Comparison of ENCODE assay signal across 28 mouse cellular contexts in the genomic region with DNA sequence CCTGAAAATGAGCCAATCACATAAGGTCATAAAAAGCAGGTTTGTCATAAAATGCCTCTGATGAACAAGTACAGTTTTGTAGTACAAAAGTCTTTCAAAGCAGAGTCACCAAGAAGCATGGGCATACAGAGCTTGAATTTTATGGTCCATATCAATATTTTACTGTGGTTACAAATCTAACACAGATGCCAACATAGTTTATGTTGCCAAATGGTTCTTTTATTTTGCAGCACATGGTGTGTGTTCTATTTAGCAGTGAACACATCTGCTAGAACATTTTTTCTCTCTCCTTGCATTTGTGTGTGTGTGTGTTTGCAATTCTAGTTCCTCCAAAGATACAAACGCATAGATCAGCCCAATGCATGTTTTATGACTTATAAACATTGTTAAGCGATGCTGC.
DNase-seq lines count a peak whose midpoint lies in the region; ATAC-seq and TF ChIP-seq lines count a peak whose summit lies in the region.
"Had no signal": no experiment of that assay in that cellular context is flagged by ENCODE, and none has a peak within 500 bp of the region (broad histone marks: within the 10 kb centered on the region; RNA-seq: fewer than 3 reads in every experiment).

No protein-coding gene starts in this region.

- peaks cover 5% of the 10 kb centered on the region for H3K4me1 ChIP-seq in forebrain, embryonic 14.5 days (ENCODE audit: control insufficient read depth, insufficient read depth, low read length)
- H3K4me1 ChIP-seq in forebrain, embryonic 16.5 days (replicated peaks; ENCODE audit: control insufficient read depth, insufficient read depth, low read length) = peaks cover 7% of the 10 kb centered on the region
- H3K4me1 ChIP-seq in limb, embryonic 11.5 days (ENCODE audit: control insufficient read depth, insufficient read depth, low read length) = 0 out of 2 replicates have a peak, but pooled peaks cover 3% of the 10 kb centered on the region
- peaks cover 7% of the 10 kb centered on the region; the same call in 1 of the 2 replicates for H3K4me1 ChIP-seq in limb, embryonic 10.5 days
- H3K4me1 ChIP-seq in limb, embryonic 13.5 days = peaks cover 13% of the 10 kb centered on the region
- H3K4me1 ChIP-seq: embryonic facial prominence, embryonic 12.5 days; heart, embryonic 12.5 days; liver, embryonic 13.5 days; megakaryocyte, embryonic 14.5 days; stomach, embryonic 15.5 days had no signal

- no peak overlapping the region for H3K4me3 ChIP-seq in forebrain, embryonic 14.5 days (ENCODE audit: low read depth, low read length)
- no peak overlapping the region for H3K4me3 ChIP-seq in forebrain, embryonic 16.5 days (replicated peaks; ENCODE audit: low read length)
- H3K4me3 ChIP-seq in limb, embryonic 11.5 days (ENCODE audit: low read depth, low read length) = no peak overlapping the region
- H3K4me3 ChIP-seq in limb, embryonic 10.5 days = no peak overlapping the region
- no peak overlapping the region for H3K4me3 ChIP-seq in limb, embryonic 13.5 days
- H3K4me3 ChIP-seq in gastrocnemius, adult 2 months = no peak overlapping the region
- H3K4me3 ChIP-seq: embryonic facial prominence, embryonic 12.5 days; heart, embryonic 12.5 days; hindbrain, embryonic 13.5 days; liver, embryonic 13.5 days; megakaryocyte, embryonic 14.5 days; midbrain, embryonic 12.5 days; stomach, embryonic 15.5 days had no signal

- 29% methylated on average over 2 of the region's 2 CpGs for WGBS in forebrain, embryonic 14.5 days
- 26% methylated on average over 2 of the region's 2 CpGs for WGBS in forebrain, embryonic 16.5 days
- 13% methylated on average over 2 of the region's 2 CpGs for WGBS in limb, embryonic 11.5 days
- 22% methylated on average over 2 of the region's 2 CpGs for WGBS in limb, embryonic 10.5 days
- 3% methylated on average over 2 of the region's 2 CpGs for WGBS in limb, embryonic 13.5 days

- DNase-seq in forebrain, embryonic 14.5 days (ENCODE audit: low spot score) = peak; percentile 8
- DNase-seq in limb, embryonic 11.5 days (ENCODE audit: low spot score) = no peak
- DNase-seq in limb, embryonic 10.5 days (ENCODE audit: low spot score) = no peak
- no peak for DNase-seq in heart, adult 9 months (ENCODE audit: low spot score in 2 of 2)
- DNase-seq in gastrocnemius, adult 2 months = no peak
- DNase-seq: adrenal gland, adult 2 months; cerebellum, adult 11 months; cerebellum, adult 9-10 months; cerebellum, postnatal 36 days; embryo, embryonic 11 days; gastrocnemius, postnatal 36 days; heart, postnatal 4 days; kidney, postnatal 25 days; liver, embryonic 13.5 days; lung, postnatal 4 days; thymus, postnatal 14 days had no signal

- no peak for TF ChIP-seq CTCF in gastrocnemius, adult 2 months (IDR thresholded peaks at IDR 0.05)

- H3K9ac ChIP-seq in forebrain, embryonic 14.5 days (ENCODE audit: low read length) = no peak overlapping the region
- H3K9ac ChIP-seq in forebrain, embryonic 16.5 days (replicated peaks; ENCODE audit: low read depth, low read length) = no peak overlapping the region
- H3K9ac ChIP-seq in limb, embryonic 11.5 days (ENCODE audit: low read length) = no peak overlapping the region
- no peak overlapping the region for H3K9ac ChIP-seq in limb, embryonic 13.5 days
- H3K9ac ChIP-seq: embryonic facial prominence, embryonic 12.5 days; heart, embryonic 12.5 days; hindbrain, embryonic 13.5 days; liver, embryonic 13.5 days; midbrain, embryonic 12.5 days; stomach, embryonic 15.5 days had no signal

- H3K36me3 ChIP-seq in forebrain, embryonic 14.5 days (ENCODE audit: control insufficient read depth, insufficient read depth, low read length) = no peaks in the 10 kb centered on the region
- H3K36me3 ChIP-seq in forebrain, embryonic 16.5 days (ENCODE audit: control insufficient read depth, insufficient read depth) = no peaks in the 10 kb centered on the region
- no peaks in the 10 kb centered on the region for H3K36me3 ChIP-seq in limb, embryonic 11.5 days (ENCODE audit: control insufficient read depth, insufficient read depth, low read length)
- no peaks in the 10 kb centered on the region for H3K36me3 ChIP-seq in limb, embryonic 10.5 days
- no peaks in the 10 kb centered on the region for H3K36me3 ChIP-seq in limb, embryonic 13.5 days
- H3K36me3 ChIP-seq: embryonic facial prominence, embryonic 12.5 days; heart, embryonic 12.5 days; hindbrain, embryonic 13.5 days; liver, embryonic 13.5 days; midbrain, embryonic 12.5 days; stomach, embryonic 15.5 days had no signal

- no peak overlapping the region for H3K27ac ChIP-seq in forebrain, embryonic 14.5 days (ENCODE audit: low read depth, low read length)
- H3K27ac ChIP-seq in forebrain, embryonic 16.5 days (ENCODE audit: low read length) = no peak overlapping the region
- no peak overlapping the region for H3K27ac ChIP-seq in limb, embryonic 11.5 days (replicated peaks; ENCODE audit: low read depth, low read length)
- H3K27ac ChIP-seq in limb, embryonic 10.5 days = no peak overlapping the region
- no peak overlapping the region for H3K27ac ChIP-seq in limb, embryonic 13.5 days
- H3K27ac ChIP-seq in gastrocnemius, adult 2 months = no peak overlapping the region
- H3K27ac ChIP-seq: embryonic facial prominence, embryonic 12.5 days; hindbrain, embryonic 13.5 days; liver, embryonic 13.5 days; midbrain, embryonic 12.5 days; stomach, embryonic 15.5 days had no signal

- H3K27me3 ChIP-seq in forebrain, embryonic 14.5 days (replicated peaks; ENCODE audit: control insufficient read depth, insufficient read depth, low read length) = no peaks in the 10 kb centered on the region
- no peaks in the 10 kb centered on the region for H3K27me3 ChIP-seq in forebrain, embryonic 16.5 days (replicated peaks; ENCODE audit: control insufficient read depth, insufficient read depth, low read length)
- no peaks in the 10 kb centered on the region for H3K27me3 ChIP-seq in limb, embryonic 11.5 days (ENCODE audit: control insufficient read depth, insufficient read depth, low read length)
- no peaks in the 10 kb centered on the region for H3K27me3 ChIP-seq in limb, embryonic 10.5 days (ENCODE audit: low read depth, poor library complexity, severe bottlenecking)
- no peaks in the 10 kb centered on the region; the same call in none of the 2 replicates for H3K27me3 ChIP-seq in limb, embryonic 13.5 days
- H3K27me3 ChIP-seq: CH12.LX; embryonic facial prominence, embryonic 12.5 days; heart, embryonic 12.5 days; hindbrain, embryonic 13.5 days; liver, embryonic 13.5 days; megakaryocyte, embryonic 14.5 days; midbrain, embryonic 12.5 days; stomach, embryonic 15.5 days had no signal

- no peak overlapping the region for H3K4me2 ChIP-seq in forebrain, embryonic 14.5 days (ENCODE audit: low read length)
- no peak overlapping the region for H3K4me2 ChIP-seq in forebrain, embryonic 16.5 days (ENCODE audit: low read length)
- no peak overlapping the region for H3K4me2 ChIP-seq in limb, embryonic 11.5 days (ENCODE audit: low read depth, severe bottlenecking)
- peak overlapping the region; percentile 45; the same call in 1 of the 2 replicates for H3K4me2 ChIP-seq in limb, embryonic 13.5 days (replicated peaks)
- H3K4me2 ChIP-seq: embryonic facial prominence, embryonic 12.5 days; heart, embryonic 12.5 days; liver, embryonic 13.5 days; midbrain, embryonic 12.5 days; stomach, embryonic 15.5 days had no signal

- no peak for ATAC-seq in forebrain, embryonic 14.5 days
- no peak for ATAC-seq in forebrain, embryonic 16.5 days
- 0 out of 2 replicates have a peak, but pooled peaks have one; percentile 26 for ATAC-seq in limb, embryonic 11.5 days (ENCODE audit: insufficient number of reproducible peaks, low FRiP score, low TSS enrichment, low read depth)
- ATAC-seq in limb, embryonic 13.5 days (ENCODE audit: low FRiP score, low read depth) = peak; percentile 81
- ATAC-seq: activated CD4-positive, CD25-positive, alpha-beta regulatory T cell, adult 4 months; intestine, postnatal 0 days; lung, postnatal 0 days had no signal

- H3K9me3 ChIP-seq in forebrain, embryonic 14.5 days (replicated peaks; ENCODE audit: control insufficient read depth, low read length) = no peaks in the 10 kb centered on the region
- H3K9me3 ChIP-seq in forebrain, embryonic 16.5 days (ENCODE audit: control insufficient read depth, low read length) = no peaks in the 10 kb centered on the region
- no peaks in the 10 kb centered on the region for H3K9me3 ChIP-seq in limb, embryonic 11.5 days (ENCODE audit: control insufficient read depth, low read length)
- H3K9me3 ChIP-seq in limb, embryonic 10.5 days (replicated peaks) = no peaks in the 10 kb centered on the region
- H3K9me3 ChIP-seq in limb, embryonic 13.5 days = no peaks in the 10 kb centered on the region
- H3K9me3 ChIP-seq: embryonic facial prominence, embryonic 12.5 days; heart, embryonic 12.5 days; hindbrain, embryonic 13.5 days; liver, embryonic 13.5 days; megakaryocyte, embryonic 14.5 days; midbrain, embryonic 12.5 days; stomach, embryonic 15.5 days had no signal

- intact Hi-C loops in gastrocnemius, adult 2 months (cut with DNase I) = no loop called here

Comparison
In these comparisons a context has a peak if more than half of its experiments do, and no peak if none do; other contexts are left out.
1. ATAC-seq: peak in limb, embryonic 11.5 days (single experiment) and limb, embryonic 13.5 days (single experiment); none in forebrain, embryonic 14.5 days (single experiment) and forebrain, embryonic 16.5 days (single experiment).